Mouse (Mus musculus) spleen, adult 2 months (tissue): ENCODE results near the gene Rcvrn.

Source experiments
- CTCF ChIP-seq: fragments of 200-500 bp; IDR thresholded peaks from 2 replicates; pipeline ENCODE4 v1.5.1; 2011; ENCODE audit warnings: mild to moderate bottlenecking, inconsistent platforms; ENCODE audit not compliant: insufficient read depth, insufficient read length, insufficient replicate concordance; ENCODE audit errors: extremely low read depth
- POLR2A ChIP-seq: fragments of 200-500 bp; IDR thresholded peaks from 2 replicates; pipeline ENCODE4 v1.6.1; 2011; ENCODE audit warnings: low read depth, low read length, inconsistent platforms

DNA sequence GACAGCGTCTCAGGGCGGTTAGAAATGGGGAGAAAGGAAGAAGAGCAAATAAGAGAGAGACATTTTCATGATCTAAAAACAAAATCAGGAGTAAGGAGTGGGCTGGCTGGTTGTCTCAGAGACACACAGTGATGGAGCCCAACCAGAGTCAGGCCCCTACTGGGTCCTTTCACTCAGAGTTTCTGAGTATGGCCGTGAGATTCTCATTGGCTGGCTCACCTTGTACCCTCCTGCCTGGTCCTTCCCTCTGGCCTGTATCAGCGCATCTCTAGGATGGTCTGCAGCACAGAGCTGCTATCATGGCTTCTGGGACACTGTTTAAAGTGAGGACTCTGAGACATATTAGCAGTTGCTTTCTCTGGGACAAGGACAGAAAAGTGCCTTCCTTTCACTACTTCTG is 40.6 kb upstream of the Rcvrn start:
- no peak for TF ChIP-seq CTCF
- TF ChIP-seq POLR2A, result no peak
